Mouse (Mus musculus) Patski (cell line): Measurements from ENCODE around the gene Tns1. TPM values are rescaled to one million over a fixed set of nuclear protein-coding genes. Genes with fewer than 3 reads are reported as not detected.

Source experiments
- ATAC-seq: fragments of 100-300 bp; one replicate; pipeline ENCODE4 v1.8.0; 2021
- CTCF ChIA-PET: fragments of 350-600 bp; sonication (Branson Sonifier 250); formaldehyde crosslinking; loops from one replicate; lab custom pipeline; 2022; ENCODE audit warnings: inconsistent platforms; lab: Charles Lee
- POLR2A ChIA-PET: fragments of 350-600 bp; sonication (Branson Sonifier 250); formaldehyde crosslinking; loops from one replicate; lab custom pipeline; 2022; ENCODE audit warnings: antibody characterized with exemption, inconsistent platforms; lab: Charles Lee
- DNase-seq: peaks from one replicate; pipeline ENCODE4 v3.0.0-alpha.2; 2011; ENCODE audit warnings: low read depth, low spot score
- H3K27me3 ChIP-seq: fragments of 371-371 bp; one replicate; pipeline ENCODE4 v1.5.1; 2021
- CTCF ChIP-seq: fragments of 100-300 bp; IDR thresholded peaks from one replicate; pipeline ENCODE4 v1.5.1; 2021
- in situ Hi-C: fragments of 300-500 bp; cut with MboI; formaldehyde crosslinking; loops from 3 replicates; pipeline ENCODE4 v1.11.1; 2018; ENCODE audit warnings: low pct_unique_long_range_greater_than_20kb, mixed read lengths
- polyA plus RNA-seq: library from polyadenylated mRNA; unstranded; gene quantifications from one replicate; pipeline ENCODE4 v1.2.3, GENCODE M21; 2021

Tns1 gene
- polyA plus RNA-seq, 1 experiment from 2014 or later = 393 TPM

DNA sequence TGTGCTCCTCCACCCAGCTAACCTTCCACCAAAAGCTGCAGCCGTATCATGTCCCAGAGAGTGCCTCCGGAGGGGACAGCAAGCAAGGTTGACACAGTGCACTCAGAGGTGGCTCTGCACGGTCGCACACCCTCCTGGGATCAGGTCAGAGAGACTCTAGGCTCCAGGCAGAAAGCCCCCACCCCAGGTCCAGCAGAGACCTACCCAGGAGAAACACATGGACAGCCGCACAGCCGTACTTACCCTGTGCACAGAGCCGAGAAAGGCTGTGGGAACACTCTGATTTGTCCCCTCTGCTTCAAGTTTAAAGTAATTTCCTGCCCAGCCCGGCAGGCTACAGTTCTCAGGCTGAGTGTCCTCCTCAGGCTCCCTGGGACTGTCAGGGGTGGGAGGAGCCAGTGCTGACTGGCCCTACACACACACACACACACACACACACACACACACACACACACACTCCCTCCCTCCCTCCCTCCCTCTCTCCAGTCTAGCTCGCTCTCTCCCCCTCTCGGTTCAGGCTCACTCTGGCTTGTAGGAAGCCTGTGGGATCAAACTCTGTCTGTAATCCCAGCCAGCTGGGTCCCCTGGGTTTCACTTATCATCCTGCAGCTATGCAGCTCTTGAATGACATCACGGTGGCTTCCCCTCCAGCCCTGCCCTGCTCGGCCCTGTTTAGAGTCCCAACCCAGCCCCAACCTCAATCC lies 161.4 kb downstream of the Tns1 start:
- in situ Hi-C loops = no loop called here
- ChIA-PET CTCF (interaction anchor here (1.3 to 1.7 kb wide), 2 partner anchors 9 to 36 kb away, joined by 3 to 4 read pairs; no protein-coding TSS in a partner anchor), POLR2A (interaction anchor here (1.5 to 2.0 kb wide), 2 partner anchors 12 to 16 kb away, joined by 4 to 6 read pairs; no protein-coding TSS in a partner anchor)
- H3K27me3 ChIP-seq = no peaks in the 10 kb centered on the region
- no peak for TF ChIP-seq CTCF
- ATAC-seq = peak; percentile 53
- DNase-seq = no peak

DNA sequence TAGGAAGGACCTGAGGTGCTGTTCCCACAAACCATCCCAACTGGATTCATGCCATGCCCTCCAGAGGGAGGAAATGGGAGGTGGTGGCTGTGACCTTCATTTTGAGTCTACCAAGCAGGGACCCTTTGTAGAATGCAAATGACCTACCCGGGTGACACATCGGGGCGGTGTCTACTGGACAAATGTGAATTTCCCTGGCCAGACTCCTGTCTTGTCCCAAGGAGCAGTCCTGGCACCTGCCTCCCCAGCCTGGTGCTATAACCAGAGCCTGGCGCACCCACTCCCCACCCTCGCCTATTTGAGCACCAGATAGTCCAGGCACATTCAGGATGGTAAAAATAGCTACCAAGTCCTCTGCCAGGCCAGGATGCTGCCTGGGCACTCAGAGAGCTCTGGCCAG lies 162.2 kb downstream of the Tns1 start:
- POLR2A ChIA-PET = interaction anchor here (2.0 kb wide), 1 partner anchor 15 kb away, joined by 4 read pairs; no protein-coding TSS in a partner anchor
- no peaks in the 10 kb centered on the region for H3K27me3 ChIP-seq
- in situ Hi-C loops = no loop called here
- DNase-seq (no peak), ATAC-seq (no peak)
- CTCF ChIA-PET = interaction anchor here (1.3 to 1.7 kb wide), 2 partner anchors 8 to 37 kb away, joined by 3 to 4 read pairs; no protein-coding TSS in a partner anchor
- no peak for TF ChIP-seq CTCF

DNA sequence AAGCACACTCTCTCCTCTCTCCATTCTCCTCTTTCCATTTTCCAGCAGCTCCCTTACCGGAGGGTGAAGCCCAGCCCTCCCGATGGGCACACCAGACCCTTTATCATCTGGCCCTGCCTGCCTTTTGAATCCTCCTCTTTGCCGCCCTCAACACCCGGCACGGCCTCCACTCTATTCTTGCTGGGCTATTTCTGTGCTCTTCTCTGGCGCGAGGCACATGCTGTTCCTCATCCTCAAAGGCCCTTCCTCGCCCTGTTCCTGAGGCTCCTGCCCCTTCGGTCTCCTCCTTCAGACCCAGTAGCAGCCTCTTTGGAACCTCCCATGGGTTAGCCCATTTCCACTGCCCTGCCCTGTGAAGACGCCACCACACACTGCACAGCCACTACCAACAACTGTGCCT lies 164.5 kb downstream of the Tns1 start:
- CTCF ChIA-PET = interaction anchor here (1.5 kb wide), 1 partner anchor 57 kb away, joined by 3 read pairs; no protein-coding TSS in a partner anchor
- DNase-seq (no peak), ATAC-seq (no peak)
- TF ChIP-seq CTCF = no peak
- H3K27me3 ChIP-seq = no peaks in the 10 kb centered on the region
- in situ Hi-C loops = no loop called here
- POLR2A ChIA-PET = interaction anchor here (0.7 kb wide), 1 partner anchor 391 kb away, joined by 3 read pairs; no protein-coding TSS in a partner anchor

DNA sequence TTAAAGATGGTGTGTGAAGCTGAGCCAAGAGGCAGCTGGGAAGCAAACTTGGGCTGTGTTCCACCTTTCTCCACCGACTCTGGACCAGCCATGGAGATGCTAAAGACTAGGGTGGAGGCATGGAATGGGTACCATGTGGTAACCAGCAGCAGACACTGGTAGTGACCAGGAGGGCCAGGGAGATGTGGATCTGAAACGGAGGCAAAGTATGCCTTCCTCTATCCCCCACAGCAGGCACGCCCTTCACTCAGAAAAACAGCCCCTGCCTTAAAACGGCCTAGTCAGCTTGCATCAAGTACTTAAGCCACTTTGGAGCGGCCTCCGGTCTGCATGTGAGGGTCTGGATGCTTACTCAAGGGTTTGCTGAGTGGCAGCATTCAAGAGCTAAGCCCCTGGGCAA lies 164.9 kb downstream of the Tns1 start:
- ChIA-PET POLR2A (interaction anchor here (0.7 kb wide), 1 partner anchor 392 kb away, joined by 3 read pairs; no protein-coding TSS in a partner anchor), CTCF (interaction anchor here (1.5 kb wide), 2 partner anchors 37 to 57 kb away, joined by 3 to 4 read pairs; no protein-coding TSS in a partner anchor)
- DNase-seq (no peak), ATAC-seq (no peak)
- in situ Hi-C loops = no loop called here
- H3K27me3 ChIP-seq = no peaks in the 10 kb centered on the region
- TF ChIP-seq CTCF = no peak

DNA sequence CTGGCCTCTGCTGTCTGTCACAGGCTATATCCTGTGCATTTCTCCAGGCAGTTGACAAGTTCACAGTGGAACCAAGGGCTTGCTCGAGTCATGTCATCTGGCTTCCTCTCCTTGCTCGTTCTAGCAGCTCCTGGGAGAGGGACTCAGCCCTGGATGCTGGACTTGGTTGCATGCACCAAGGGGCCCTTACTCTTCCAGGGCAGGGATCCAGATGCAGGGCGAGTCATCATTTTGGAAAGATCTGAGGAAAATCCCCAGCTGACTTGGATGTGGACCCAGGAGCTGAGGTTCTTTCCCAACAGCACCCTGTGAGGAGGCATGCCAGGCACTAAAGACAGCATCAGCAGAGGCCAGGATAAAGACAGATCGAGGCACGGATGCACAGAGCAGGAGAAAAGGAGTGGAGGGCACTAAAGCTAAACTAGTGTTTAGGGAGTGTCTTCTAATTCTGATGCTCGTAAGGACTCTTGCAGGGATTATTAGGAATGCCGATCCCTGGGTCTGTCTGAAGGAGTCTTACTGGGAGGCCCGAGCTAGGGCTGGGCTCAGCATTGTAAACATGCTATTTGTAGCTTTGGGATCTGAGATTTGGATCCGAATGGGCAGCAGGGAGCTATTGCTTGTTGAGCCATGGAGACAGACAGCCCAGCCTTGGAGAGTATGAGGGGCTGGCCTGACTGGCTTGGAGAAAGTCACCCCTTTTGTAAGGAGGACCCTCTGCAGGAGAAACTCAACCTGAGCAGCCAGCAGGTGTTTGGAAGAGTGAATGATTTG lies 165.9 kb downstream of the Tns1 start:
- CTCF ChIA-PET = interaction anchor here (1.5 kb wide), 2 partner anchors 38 to 56 kb away, joined by 3 to 4 read pairs; no protein-coding TSS in a partner anchor
- no peaks in the 10 kb centered on the region for H3K27me3 ChIP-seq
- in situ Hi-C loops = no loop called here
- no peak for TF ChIP-seq CTCF
- POLR2A ChIA-PET = interaction anchor here (0.6 to 1.0 kb wide), 2 partner anchors 9 to 111 kb away, joined by 3 to 6 read pairs; no protein-coding TSS in a partner anchor
- ATAC-seq (peak; percentile 27), DNase-seq (peak; percentile 64)

DNA sequence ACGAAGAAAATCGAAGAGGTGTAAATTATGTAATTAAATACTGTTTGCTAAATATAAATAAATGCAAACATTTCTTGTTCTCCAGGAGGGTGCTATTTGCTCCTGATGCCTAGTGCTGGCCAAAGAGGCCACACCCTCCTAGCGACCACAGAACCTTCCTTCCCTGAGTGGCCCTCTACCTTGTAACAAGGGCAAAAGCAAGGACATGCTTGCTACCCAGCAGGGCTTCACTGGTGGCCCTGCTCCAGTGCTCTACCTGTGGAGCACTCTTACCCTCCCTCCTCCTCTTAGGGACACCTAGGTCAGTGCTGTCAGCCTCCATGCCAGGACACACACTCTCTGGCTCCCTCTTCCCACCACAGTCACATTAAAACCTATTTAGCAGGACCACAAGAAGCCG lies 166.8 kb downstream of the Tns1 start:
- ChIA-PET CTCF (no interaction called here), POLR2A (interaction anchor here (1.5 kb wide), 1 partner anchor 10 kb away, joined by 3 read pairs; no protein-coding TSS in a partner anchor)
- no peaks in the 10 kb centered on the region for H3K27me3 ChIP-seq
- DNase-seq = no peak
- no peak for TF ChIP-seq CTCF
- ATAC-seq = no peak
- in situ Hi-C loops = no loop called here

DNA sequence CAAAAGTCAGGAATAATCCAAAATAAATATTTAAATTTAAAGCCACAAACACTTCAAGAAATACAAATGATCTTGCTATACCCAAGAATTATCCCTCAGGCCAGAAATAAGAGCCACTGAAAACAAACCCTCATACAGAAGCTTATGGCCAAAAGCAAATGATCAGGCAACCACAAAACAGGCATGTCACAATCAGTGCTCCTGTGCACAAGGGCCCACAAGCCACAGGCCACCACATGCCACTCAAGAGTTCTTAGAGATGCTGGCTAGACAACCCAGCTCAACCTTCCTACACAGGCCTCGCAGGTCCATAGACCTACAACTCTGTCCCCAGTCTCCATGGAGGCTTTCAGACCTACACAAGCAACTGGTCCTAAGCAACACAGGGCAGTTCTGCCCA lies 167.9 kb downstream of the Tns1 start:
- CTCF ChIA-PET = no interaction called here
- DNase-seq (no peak), ATAC-seq (no peak)
- in situ Hi-C loops = no loop called here
- no peaks in the 10 kb centered on the region for H3K27me3 ChIP-seq
- TF ChIP-seq CTCF = no peak
- POLR2A ChIA-PET = interaction anchor here (1.5 kb wide), 1 partner anchor 9 kb away, joined by 3 read pairs; no protein-coding TSS in a partner anchor

DNA sequence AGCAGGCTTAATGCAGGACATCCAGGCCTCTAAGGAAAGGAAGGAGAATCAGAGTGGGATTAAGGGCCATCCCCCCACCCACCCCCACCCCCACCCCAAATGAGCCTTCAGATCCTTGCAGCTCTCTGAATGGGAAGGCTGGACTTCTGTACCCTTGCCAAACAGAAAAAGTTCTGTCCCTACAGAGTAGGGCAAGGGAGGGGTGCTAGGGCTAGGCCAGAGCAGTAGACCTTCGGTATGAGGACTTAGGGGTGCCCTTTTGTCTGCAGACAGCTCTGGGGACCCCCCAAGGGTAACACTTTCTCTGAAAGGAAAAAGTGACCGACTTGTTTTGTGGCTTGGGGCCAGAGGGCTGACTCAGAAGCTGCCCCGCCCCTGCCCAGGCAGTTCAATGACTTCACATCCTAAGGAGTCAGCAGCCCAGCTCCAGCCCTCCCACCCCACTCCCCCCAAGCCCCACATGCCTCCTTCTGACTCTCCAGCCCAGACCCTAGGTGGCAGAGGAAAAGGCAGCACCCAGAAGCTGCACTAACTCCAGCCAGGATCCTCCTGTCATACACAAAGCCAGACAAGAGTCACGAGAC lies 168.9 kb downstream of the Tns1 start:
- TF ChIP-seq CTCF = no peak
- H3K27me3 ChIP-seq = no peaks in the 10 kb centered on the region
- DNase-seq (peak; percentile 71), ATAC-seq (peak; percentile 20)
- in situ Hi-C loops = no loop called here
- ChIA-PET CTCF (interaction anchor here (0.7 to 2.0 kb wide), 2 partner anchors 11 to 23 kb away, joined by 3 to 9 read pairs; no protein-coding TSS in a partner anchor), POLR2A (interaction anchor here (0.6 to 2.2 kb wide), 3 partner anchors 10 to 28 kb away, joined by 3 to 10 read pairs (median 4); no protein-coding TSS in a partner anchor)

DNA sequence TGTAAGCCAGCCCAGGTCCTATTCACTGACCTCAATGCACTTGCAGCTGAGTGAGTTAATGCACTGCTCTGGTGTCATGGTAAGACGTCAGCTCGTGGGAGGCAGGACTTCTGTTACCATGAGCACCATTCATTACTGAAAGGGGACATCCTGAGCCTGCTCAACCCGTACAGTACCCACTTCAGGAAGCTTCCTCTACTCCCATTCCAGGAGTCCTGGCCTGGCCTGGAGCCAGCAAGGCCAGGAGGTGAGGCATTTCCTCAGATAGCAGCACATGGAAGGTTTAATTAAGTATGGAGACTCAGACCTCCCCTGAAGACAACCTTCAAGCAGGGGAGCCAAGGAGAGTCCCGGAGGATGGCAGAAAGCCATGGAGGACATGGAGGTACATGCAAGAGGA lies 169.6 kb downstream of the Tns1 start:
- ChIA-PET CTCF (interaction anchor here (0.7 to 2.0 kb wide), 3 partner anchors 8 to 22 kb away, joined by 3 to 9 read pairs (median 4); no protein-coding TSS in a partner anchor), POLR2A (interaction anchor here (0.9 to 2.2 kb wide), 2 partner anchors 9 to 28 kb away, joined by 3 to 10 read pairs; no protein-coding TSS in a partner anchor)
- in situ Hi-C loops = no loop called here
- DNase-seq = no peak
- TF ChIP-seq CTCF = no peak
- ATAC-seq = peak; percentile 10
- H3K27me3 ChIP-seq = no peaks in the 10 kb centered on the region
